18 mouse cellular contexts compared by ENCODE assay signal in the genomic region with DNA sequence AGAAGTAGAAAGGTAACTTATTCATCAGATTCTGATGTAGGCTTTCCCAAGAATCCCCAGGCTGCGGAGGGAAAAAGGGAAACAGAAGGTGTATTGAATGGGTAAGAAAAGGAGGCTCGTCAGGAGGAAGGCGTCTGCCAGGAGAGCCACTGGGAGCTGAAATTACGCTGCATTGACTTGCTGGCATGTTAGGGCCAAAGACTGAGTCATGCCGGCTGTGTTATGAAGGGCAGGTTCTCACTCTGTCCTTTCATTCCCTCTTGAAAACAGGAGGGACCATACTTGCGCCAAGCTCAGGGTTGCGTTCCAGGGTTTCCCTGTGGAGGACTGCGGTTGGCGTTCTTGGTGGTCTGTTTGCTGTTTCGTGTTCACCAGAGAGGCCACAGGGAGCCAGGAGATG.
DNase-seq lines count a peak whose midpoint lies in the region; TF ChIP-seq lines count a peak whose summit lies in the region.
"Had no signal": no experiment of that assay in that cellular context is flagged by ENCODE, and none has a peak within 500 bp of the region (broad histone marks: within the 10 kb centered on the region; RNA-seq: fewer than 3 reads in every experiment).

No protein-coding gene starts in this region.

- intact Hi-C loops in left cerebral cortex, postnatal 4 days (cut with DNase I) = no loop called here
- intact Hi-C loops in heart, postnatal 36 days (cut with DNase I) = no loop called here

- no peak overlapping the region for H3K27ac ChIP-seq in cerebellum, adult 2 months (ENCODE audit: insufficient read depth, low read length)
- no peak overlapping the region for H3K27ac ChIP-seq in forebrain, embryonic 10.5 days
- H3K27ac ChIP-seq: embryonic facial prominence, embryonic 12.5 days; heart, embryonic 13.5 days; midbrain, embryonic 10.5 days had no signal

- H3K9me3 ChIP-seq in forebrain, embryonic 10.5 days = no peaks in the 10 kb centered on the region
- H3K9me3 ChIP-seq: embryonic facial prominence, embryonic 12.5 days; heart, embryonic 13.5 days; midbrain, embryonic 10.5 days had no signal

- no peaks in the 10 kb centered on the region for H3K27me3 ChIP-seq in cerebellum, adult 2 months (ENCODE audit: control insufficient read depth, insufficient read depth, low read length)
- H3K27me3 ChIP-seq in forebrain, embryonic 10.5 days (ENCODE audit: poor library complexity, severe bottlenecking) = no peaks in the 10 kb centered on the region
- H3K27me3 ChIP-seq: embryonic facial prominence, embryonic 12.5 days; heart, embryonic 13.5 days had no signal

- H3K4me1 ChIP-seq in cerebellum, adult 2 months (ENCODE audit: control insufficient read depth, insufficient read depth, low read length) = peaks cover 7% of the 10 kb centered on the region; the same call in 1 of the 2 replicates
- H3K4me1 ChIP-seq in forebrain, embryonic 10.5 days = peaks cover 23% of the 10 kb centered on the region

- H3K4me3 ChIP-seq in cerebellum, adult 2 months (replicated peaks; ENCODE audit: insufficient read depth, low read depth, low read length) = peak overlapping the region; percentile 26
- H3K4me3 ChIP-seq in forebrain, embryonic 10.5 days = no peak overlapping the region
- H3K4me3 ChIP-seq: embryonic facial prominence, embryonic 12.5 days; heart, embryonic 13.5 days; midbrain, embryonic 10.5 days had no signal

- peak; percentile 3 for DNase-seq in left cerebral cortex, postnatal 4 days
- DNase-seq in left cerebral cortex, adult 8-10 months (ENCODE audit: low spot score in 2 of 2) = no peak
- peak; percentile 37 for DNase-seq in adrenal gland, postnatal 14 days
- DNase-seq in cerebellum, adult 2 months = peak; percentile 56 to 82
- DNase-seq in fibroblast of lung, adult 2 months (ENCODE audit: low read depth) = peak; percentile 54
- DNase-seq in forebrain, embryonic 10.5 days (ENCODE audit: extremely low spot score, low spot score) = no peak
- no peak for DNase-seq in kidney, adult 8-10 months
- DNase-seq in heart, postnatal 36 days = no peak
- DNase-seq: heart, postnatal 4 days; kidney, adult 9 months; layer of hippocampus, postnatal 36 days; lung, embryonic 14.5 days; lung, postnatal 4 days; right cerebral cortex, postnatal 14 days; thymus, postnatal 25 days had no signal

- TF ChIP-seq CTCF in cerebellum, adult 2 months (IDR thresholded peaks at IDR 0.05; ENCODE audit: borderline replicate concordance, insufficient read depth, low read depth, low read length) = no peak

- H3K36me3 ChIP-seq in forebrain, embryonic 10.5 days (replicated peaks) = no peaks in the 10 kb centered on the region
- H3K36me3 ChIP-seq: embryonic facial prominence, embryonic 12.5 days; heart, embryonic 13.5 days; midbrain, embryonic 10.5 days had no signal

- 15% methylated on average over 10 of the region's 10 CpGs for WGBS in cerebellum, adult 2 months
- whole genome bisulfite sequencing in forebrain, embryonic 10.5 days = 94% methylated on average over 10 of the region's 10 CpGs

- no peak for TF ChIP-seq POLR2A in cerebellum, adult 2 months (IDR thresholded peaks at IDR 0.05; ENCODE audit: borderline replicate concordance, insufficient read depth, low read length)

Comparison
In these comparisons a context has a peak if more than half of its experiments do, and no peak if none do; other contexts are left out.
1. DNase-seq: peak in left cerebral cortex, postnatal 4 days (single experiment), adrenal gland, postnatal 14 days (single experiment), cerebellum, adult 2 months (2 of 2) and fibroblast of lung, adult 2 months (single experiment); none in left cerebral cortex, adult 8-10 months (0 of 2), forebrain, embryonic 10.5 days (single experiment), kidney, adult 8-10 months (0 of 2) and heart, postnatal 36 days (0 of 2).